Mouse (Mus musculus): ENCODE results near the gene Lasp1.
A peak's percentile ranks its signal among the peaks of the same experiment; 100 is the strongest.
"Not testable (repeated sequence)": the region's sequence is repeated elsewhere in the genome, so short reads cannot be mapped to it uniquely, and the experiment has no call there.

Lasp1 gene

DNA sequence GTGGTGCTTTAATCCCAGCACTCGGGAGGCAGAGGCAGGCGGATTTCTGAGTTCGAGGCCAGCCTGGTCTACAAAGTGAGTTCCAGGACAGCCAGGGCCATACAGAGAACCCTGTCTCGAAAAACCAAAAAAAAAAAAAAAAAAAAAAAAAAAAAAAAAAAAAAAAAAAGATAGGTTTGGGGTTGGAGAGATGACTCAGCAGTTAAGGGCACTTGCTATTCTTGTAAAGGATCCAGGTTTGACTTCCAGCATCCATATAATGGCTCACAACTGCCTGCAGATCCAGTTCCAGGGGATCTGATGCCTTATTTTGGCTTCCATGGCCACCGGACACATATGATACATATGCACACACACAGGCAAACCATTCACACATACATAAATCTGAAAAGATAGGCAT is 73.6 kb downstream of the Lasp1 start:
- DNase-seq (ENCODE audit: low spot score in 2 of 2), result not testable (repeated sequence)

DNA sequence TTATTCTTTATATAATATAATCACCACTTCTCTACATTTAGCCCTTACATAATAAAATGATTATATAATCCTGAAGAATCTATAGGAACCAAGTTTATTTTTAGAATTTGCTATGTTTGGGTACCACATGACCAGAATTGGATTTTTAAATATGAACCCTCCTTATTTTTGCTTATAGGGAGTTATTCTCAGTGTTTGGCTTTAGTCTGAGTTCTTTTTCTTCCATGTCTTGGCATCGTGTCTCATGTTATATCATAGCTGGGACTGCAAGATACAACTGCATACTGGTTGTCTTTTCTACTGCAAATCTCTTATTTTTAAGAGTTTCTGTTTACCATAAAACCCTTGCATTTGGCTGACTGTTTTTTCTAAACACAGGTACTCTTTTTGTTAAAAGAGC is 75.6 kb downstream of the Lasp1 start:
- DNase-seq (ENCODE audit: low spot score in 2 of 2), result no peak

- no peak for DNase-seq (ENCODE audit: low spot score in 2 of 2)
These were observed 78.5 kb downstream of the Lasp1 start for GRCm38 (mm10) chr11:97877341-97877740.

DNA sequence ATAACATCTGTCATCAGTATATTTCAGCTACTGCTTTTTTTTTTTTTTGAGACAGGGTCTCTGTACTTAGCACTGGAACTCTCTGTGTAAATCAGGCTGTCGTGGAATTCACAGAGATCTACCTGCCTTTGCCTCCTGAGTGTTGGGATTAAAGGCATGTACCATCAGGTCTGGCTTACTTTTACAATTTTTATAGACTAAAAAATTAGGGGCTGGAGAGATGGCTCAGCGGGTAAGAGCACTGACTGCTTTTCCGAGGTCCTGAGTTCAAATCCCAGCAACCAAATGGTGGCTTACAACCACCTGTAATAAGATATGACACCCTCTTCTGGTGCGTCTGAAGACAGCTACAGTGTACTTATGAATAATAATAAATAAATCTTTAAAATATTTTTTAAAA is 81.6 kb downstream of the Lasp1 start:
- no peak for DNase-seq (ENCODE audit: low spot score in 2 of 2)

DNA sequence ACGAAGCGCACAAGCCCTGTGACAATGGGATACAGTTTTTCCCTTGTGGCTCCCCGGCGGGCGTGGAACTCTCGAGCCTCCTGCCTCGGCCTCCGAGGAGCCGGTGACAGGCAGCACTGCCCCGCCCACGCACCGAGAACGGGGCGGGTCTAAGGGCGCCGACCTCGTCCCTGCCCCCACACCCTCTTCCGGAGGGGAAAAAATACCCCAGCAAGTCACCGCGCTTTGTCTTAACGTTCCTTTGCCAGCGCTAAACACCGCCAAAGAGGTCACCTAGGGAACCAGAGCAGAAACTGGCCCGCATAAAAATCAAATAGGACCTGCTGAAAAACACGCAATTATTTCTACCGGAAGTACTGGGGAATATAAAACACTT is 84.7 kb downstream of the Lasp1 start:
- peak in 1 of 2 experiments; percentile 49 for DNase-seq (ENCODE audit: low spot score in 2 of 2)

DNA sequence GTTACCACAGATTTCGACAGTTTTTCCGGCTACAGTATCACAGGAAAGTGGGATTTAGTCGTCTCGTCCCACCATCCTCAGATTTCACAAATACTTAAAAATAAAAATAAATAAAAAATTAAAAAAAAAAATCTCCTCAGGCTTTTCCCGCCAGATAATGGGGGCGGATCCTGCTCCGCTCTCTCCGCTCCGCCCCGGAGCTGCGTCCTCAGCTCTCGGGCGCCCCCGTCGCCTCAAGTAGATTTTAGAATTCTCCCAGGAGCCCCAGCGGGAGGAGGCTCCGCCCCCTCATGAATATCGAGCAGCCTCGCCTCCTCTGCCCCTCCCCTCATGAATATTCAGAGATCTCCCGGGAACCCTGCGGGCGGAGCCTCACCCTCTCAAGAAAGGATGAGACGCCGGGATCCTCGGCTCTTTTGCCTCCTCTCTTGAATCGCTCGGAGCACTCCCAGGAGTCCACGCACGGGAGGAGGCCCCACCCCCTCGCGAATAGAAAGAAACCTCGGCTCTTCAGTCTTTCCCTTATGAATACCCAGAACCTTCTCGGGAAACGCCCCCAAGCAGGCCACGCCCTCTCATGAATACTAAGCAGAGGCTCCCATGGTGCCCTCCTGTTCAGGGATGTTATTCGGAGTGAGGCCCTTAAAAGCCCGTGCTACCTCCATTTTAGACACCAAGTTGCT is 85.3 kb downstream of the Lasp1 start, which contains the start of gene Fbxo47:
Gene Fbxo47 (minus strand): TSS at position 237 of the 683 bp plus-strand sequence.
- peak; percentile 76 to 94 for DNase-seq (ENCODE audit: low spot score in 2 of 2)

DNA sequence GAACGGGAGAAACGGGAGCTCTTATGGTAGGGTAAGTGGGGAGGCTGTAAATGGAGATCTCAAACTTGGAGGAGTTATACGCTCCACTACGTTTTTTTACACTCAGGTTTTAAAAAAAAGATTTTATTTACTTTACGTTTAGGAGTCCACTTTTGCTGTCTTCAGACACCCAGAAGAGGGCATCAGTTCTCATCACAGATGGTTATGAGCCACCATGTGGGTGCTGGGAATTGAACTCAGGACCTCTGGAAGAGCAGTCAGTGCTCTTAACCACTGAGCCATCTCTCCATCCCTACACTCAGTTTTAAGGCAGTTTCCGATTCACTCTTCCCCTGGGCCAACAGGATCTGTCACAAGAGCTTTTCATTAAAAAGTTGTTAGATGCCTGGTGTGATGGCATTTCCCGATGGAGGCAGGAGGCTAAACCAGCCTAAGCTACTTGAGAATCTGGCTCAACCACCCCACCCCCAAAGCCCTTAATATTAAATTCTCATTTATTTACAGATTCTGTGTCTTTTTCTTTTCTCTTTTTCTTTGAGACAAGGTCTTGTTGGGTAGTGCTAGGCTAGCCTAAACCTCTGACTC is 85.9 kb downstream of the Lasp1 start:
- DNase-seq (ENCODE audit: low spot score in 2 of 2), result no peak

GRCm38 (mm10) chr11:97885296-97885915 is 86.6 kb downstream of the Lasp1 start:
- DNase-seq (ENCODE audit: low spot score in 2 of 2), result no peak

Data from cerebellum, postnatal 4 days (tissue).